Mouse (Mus musculus) bone marrow, adult 2 months (tissue): Measurements from ENCODE around the gene Slc3a1.

Experiments used
- CTCF ChIP-seq: fragments of 200-500 bp; IDR thresholded peaks from 2 replicates; pipeline ENCODE4 v1.5.1; 2011; ENCODE audit warnings: low read length, control low read depth; ENCODE audit not compliant: control insufficient read depth, insufficient read depth
- POLR2A ChIP-seq: fragments of 200-500 bp; IDR thresholded peaks from 2 replicates; pipeline ENCODE4 v1.6.1; 2011; ENCODE audit warnings: low read depth, mild to moderate bottlenecking, control low read depth, low read length, borderline replicate concordance; ENCODE audit not compliant: control insufficient read depth

GRCm38 (mm10) chr17:85089621-85090020 lies 61.4 kb downstream of the Slc3a1 start:
- TF ChIP-seq POLR2A (no peak), CTCF (no peak)
